Mouse (Mus musculus): ENCODE measurements at regions not wholly inside any gene's neighbourhood (a gene's known extent, or its start where the extent isn't known, plus 50 kb on each side); places are given as distances from the start of the nearest gene placed in this dataset.

DNA sequence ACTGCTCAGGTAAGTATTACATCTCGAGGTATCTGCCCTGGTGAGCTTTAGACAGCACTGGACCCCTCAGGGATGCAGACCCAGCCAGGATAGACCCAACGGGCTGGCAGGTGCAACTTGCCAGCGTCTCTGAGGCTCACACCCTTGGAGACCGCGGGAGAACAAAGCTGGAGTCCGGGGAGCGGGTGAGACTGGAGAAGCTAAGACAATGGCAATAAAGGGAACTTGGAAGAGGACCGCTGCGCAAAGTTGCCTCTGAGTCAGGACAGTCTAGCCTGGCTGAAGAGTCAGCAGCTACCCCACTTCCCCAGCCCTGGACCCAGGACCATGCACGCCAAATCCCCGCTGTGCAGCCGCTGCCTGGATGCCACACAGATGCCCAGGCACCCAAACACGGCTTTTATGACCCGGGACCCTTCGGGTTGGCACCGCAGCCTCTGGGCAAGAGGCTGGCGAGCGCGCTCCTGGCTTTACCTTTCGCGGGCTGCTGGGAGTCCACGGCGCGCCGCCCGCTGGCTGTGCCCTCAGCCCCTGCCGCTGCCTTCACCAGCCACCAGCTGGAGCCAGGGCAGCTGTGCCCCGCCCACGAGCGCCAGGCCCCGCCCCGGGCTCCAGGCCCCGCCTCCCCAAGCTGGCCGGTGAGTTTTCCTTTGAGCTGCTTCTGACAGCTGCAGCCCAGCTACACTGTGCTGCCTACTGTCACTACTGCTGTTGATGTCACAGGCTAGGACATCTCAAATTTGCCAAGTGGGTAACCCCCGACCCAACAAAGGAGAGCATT, 353.6 kb upstream of the Rarb start:
- TF ChIP-seq CTCF (IDR thresholded peaks at IDR 0.05; ENCODE audit: low read depth) (no peak), EP300 (IDR thresholded peaks at IDR 0.05; ENCODE audit: low read depth) (no peak)
